Mouse (Mus musculus) layer of hippocampus, adult 18-20 months (tissue): ENCODE results near the gene Zscan26. TPM values are rescaled to one million over a fixed set of nuclear protein-coding genes. Genes with fewer than 3 reads are reported as not detected.

ENCODE experiments used
- microRNA-seq, 2 experiments: library from miRNA; unstranded; fragments of <30 nt; microRNA quantifications; one replicate each; pipeline ENCODE4 v1.2.0; 2021
- total RNA-seq, 2 experiments: library from RNA; stranded (reverse); gene quantifications; 2 replicates each; pipeline ENCODE4 v1.2.3; 2021

Gene Zscan26
- total RNA-seq, 2 experiments from 2014 or later = 54.4 to 55.9 TPM

Small RNA genes lying within 50 kb of the gene (microRNA-seq; reads per million reads assigned to microRNA genes)
- 0 to 0.39 reads per million in 2 experiments for gene Mir1896
- 0.20 to 0.25 reads per million in 2 experiments for gene Mir6942

Other genes with a start within 250 kb of the Zscan26 start
- gene Gpx5, start 161.0 kb downstream of the Zscan26 start, total RNA-seq = not detected
- gene Gpx6, start 141.6 kb downstream of the Zscan26 start, total RNA-seq = not detected
- gene Olfr1367, start 106.8 kb downstream of the Zscan26 start, total RNA-seq = not detected
- gene Zscan12, start 90.9 kb downstream of the Zscan26 start, total RNA-seq = 1 to 10 TPM; 8.6 TPM
- 10 to 100 TPM; 36.9 to 41.3 TPM for gene Zkscan3, start 51.0 kb downstream of the Zscan26 start, total RNA-seq
- 1 to 10 TPM; 1.1 to 1.6 TPM for gene Pgbd1, start 12.7 kb downstream of the Zscan26 start, total RNA-seq
- gene Nkapl, start 14.8 kb upstream of the Zscan26 start, total RNA-seq = under 1 TPM; 0.57 to 0.96 TPM
- 1 to 10 TPM; 5.9 to 6.6 TPM for gene Zkscan4, start 25.2 kb upstream of the Zscan26 start, total RNA-seq
- not detected for gene Gm10065, start 25.7 kb upstream of the Zscan26 start, total RNA-seq
- gene AK157302, start 41.5 kb upstream of the Zscan26 start, total RNA-seq = 10 to 100 TPM; 20.5 to 23.0 TPM
- 10 to 100 TPM; 56.7 to 70.9 TPM for gene Gm11273, start 47.7 kb upstream of the Zscan26 start, total RNA-seq
- gene Zkscan8, start 77.4 kb upstream of the Zscan26 start, total RNA-seq = 10 to 100 TPM; 16.8 to 18.7 TPM
- not detected for gene Olfr1366, start 89.1 kb upstream of the Zscan26 start, total RNA-seq
- not detected for gene Olfr1535, start 106.2 kb upstream of the Zscan26 start, total RNA-seq
- gene Olfr1364, start 128.0 kb upstream of the Zscan26 start, total RNA-seq = not detected
- not detected for gene Olfr1362, start 160.3 kb upstream of the Zscan26 start, total RNA-seq
- gene Olfr11, start 188.8 kb upstream of the Zscan26 start, total RNA-seq = not detected
- gene Olfr1361, start 209.7 kb upstream of the Zscan26 start, total RNA-seq = not detected
- not detected for gene Olfr1360, start 223.7 kb upstream of the Zscan26 start, total RNA-seq
- gene Olfr1359, start 244.4 kb upstream of the Zscan26 start, total RNA-seq = not detected